Comparison of ENCODE assay signal across 25 mouse cellular contexts in genomic region chr2:33288837-33289236, GRCm38 (mm10).
A peak's percentile ranks its signal among the peaks of the same experiment; 100 is the strongest.
DNase-seq lines count a peak whose midpoint lies in the region; ATAC-seq and TF ChIP-seq lines count a peak whose summit lies in the region.
"Had no signal": no experiment of that assay in that cellular context is flagged by ENCODE, and none has a peak within 500 bp of the region (broad histone marks: within the 10 kb centered on the region; RNA-seq: fewer than 3 reads in every experiment).

No protein-coding gene starts in this region.

- H3K27me3 ChIP-seq in forebrain, postnatal 0 days (ENCODE audit: insufficient read depth, low read length): no peaks in the 10 kb centered on the region
- H3K27me3 ChIP-seq in forebrain, embryonic 13.5 days: no peaks in the 10 kb centered on the region
- H3K27me3 ChIP-seq: embryonic facial prominence, embryonic 12.5 days; forebrain, embryonic 12.5 days; lung, embryonic 15.5 days; midbrain, embryonic 15.5 days; neural tube, embryonic 13.5 days had no signal

- no peak for DNase-seq in forebrain, postnatal 0 days
- DNase-seq in NIH3T3 (ENCODE audit: low read depth) (peak; percentile 46), liver (no peak)
- peak; percentile 62 to 75 for DNase-seq in cerebellum, adult 18-20 months
- peak; percentile 70 to 83 for DNase-seq in cerebellum, postnatal 14 days
- DNase-seq in layer of hippocampus, postnatal 25 days (ENCODE audit: extremely low spot score in 1 of 2, low spot score in 1 of 2): no peak
- DNase-seq: kidney, adult 9 months; kidney, postnatal 14 days; layer of hippocampus, postnatal 36 days; thymus, adult 2 months; thymus, postnatal 4 days had no signal

- H3K27ac ChIP-seq in forebrain, postnatal 0 days (ENCODE audit: low read depth, low read length): no peak overlapping the region
- no peak overlapping the region for H3K27ac ChIP-seq in forebrain, embryonic 13.5 days
- H3K27ac ChIP-seq: embryonic facial prominence, embryonic 12.5 days; forebrain, embryonic 12.5 days; layer of hippocampus, adult 2 months; liver, embryonic 14.5 days; lung, embryonic 15.5 days; midbrain, embryonic 15.5 days; neural tube, embryonic 13.5 days had no signal

- H3K4me3 ChIP-seq in forebrain, postnatal 0 days (ENCODE audit: low read depth, low read length): no peak overlapping the region
- H3K4me3 ChIP-seq in forebrain, embryonic 13.5 days: no peak overlapping the region
- H3K4me3 ChIP-seq: embryonic facial prominence, embryonic 12.5 days; erythroblast, embryonic 14.5 days; forebrain, embryonic 12.5 days; layer of hippocampus, adult 2 months; lung, embryonic 15.5 days; midbrain, embryonic 15.5 days; myocyte; neural tube, embryonic 13.5 days had no signal

- peaks cover 20% of the 10 kb centered on the region; the same call in 1 of the 2 replicates for H3K36me3 ChIP-seq in forebrain, postnatal 0 days (ENCODE audit: insufficient read depth)
- H3K36me3 ChIP-seq in forebrain, embryonic 13.5 days (ENCODE audit: poor library complexity, severe bottlenecking): peaks cover 30% of the 10 kb centered on the region
- H3K36me3 ChIP-seq: embryonic facial prominence, embryonic 12.5 days; lung, embryonic 15.5 days had no signal

- H3K4me2 ChIP-seq in forebrain, postnatal 0 days (ENCODE audit: low read depth): no peak overlapping the region
- no peak overlapping the region for H3K4me2 ChIP-seq in forebrain, embryonic 13.5 days
- H3K4me2 ChIP-seq: embryonic facial prominence, embryonic 12.5 days; forebrain, embryonic 12.5 days; heart, embryonic 11.5 days; lung, embryonic 15.5 days; midbrain, embryonic 15.5 days; neural tube, embryonic 13.5 days had no signal

- H3K9me3 ChIP-seq in forebrain, postnatal 0 days (ENCODE audit: low read length): 0 out of 2 replicates have a peak, but pooled peaks cover 5% of the 10 kb centered on the region
- no peaks in the 10 kb centered on the region; the same call in 1 of the 2 replicates for H3K9me3 ChIP-seq in forebrain, embryonic 13.5 days (replicated peaks)
- H3K9me3 ChIP-seq: embryonic facial prominence, embryonic 12.5 days; forebrain, embryonic 12.5 days; lung, embryonic 15.5 days had no signal

- WGBS in forebrain, postnatal 0 days: 78% methylated on average over 5 of the region's 5 CpGs
- 91% methylated on average over 5 of the region's 5 CpGs for WGBS in forebrain, embryonic 13.5 days

- no peak overlapping the region for H3K9ac ChIP-seq in forebrain, postnatal 0 days
- no peak overlapping the region for H3K9ac ChIP-seq in forebrain, embryonic 13.5 days
- H3K9ac ChIP-seq: embryonic facial prominence, embryonic 12.5 days; forebrain, embryonic 12.5 days; liver, embryonic 14.5 days; lung, embryonic 15.5 days; midbrain, embryonic 15.5 days; neural tube, embryonic 13.5 days had no signal

- peak; percentile 29; the same call in 1 of the 2 replicates for ATAC-seq in forebrain, postnatal 0 days
- no peak for ATAC-seq in forebrain, embryonic 13.5 days
- ATAC-seq: CD4-positive, CD25-positive, alpha-beta regulatory T cell, adult 4 months; hindbrain, embryonic 16.5 days; intestine, embryonic 16.5 days; midbrain, embryonic 15.5 days had no signal

- H3K4me1 ChIP-seq in forebrain, postnatal 0 days (ENCODE audit: insufficient read depth): no peaks in the 10 kb centered on the region
- peaks cover 3% of the 10 kb centered on the region; the same call in 1 of the 2 replicates for H3K4me1 ChIP-seq in forebrain, embryonic 13.5 days
- H3K4me1 ChIP-seq: embryonic facial prominence, embryonic 12.5 days; forebrain, embryonic 12.5 days; neural tube, embryonic 13.5 days had no signal

- no peak for TF ChIP-seq CTCF in forebrain, postnatal 0 days (IDR thresholded peaks at IDR 0.05; ENCODE audit: low read depth)

Comparison
In these comparisons a context has a peak if more than half of its experiments do, and no peak if none do; other contexts are left out.
1. DNase-seq: peak in NIH3T3 (single experiment), cerebellum, adult 18-20 months (2 of 2) and cerebellum, postnatal 14 days (2 of 2); none in forebrain, postnatal 0 days (single experiment), liver (single experiment) and layer of hippocampus, postnatal 25 days (0 of 2).